Mouse (Mus musculus): ENCODE measurements around the gene Nat14. TPM values are rescaled to one million over a fixed set of nuclear protein-coding genes. Genes with fewer than 3 reads are reported as not detected.

Gene Nat14
- polyA plus RNA-seq, 1 experiment from 2014 or later, result 2.5 TPM

- Histone ChIP-seq H3K9ac (ENCODE audit: low read length) (peak overlapping the region; percentile 45), H3K36me3 (ENCODE audit: control insufficient read depth, insufficient read depth, low read length) (no peaks in the 10 kb centered on the region), H3K4me1 (replicated peaks; ENCODE audit: control insufficient read depth, insufficient read depth, low read length) (peaks cover 4% of the 10 kb centered on the region), H3K27me3 (ENCODE audit: control insufficient read depth, insufficient read depth, low read depth, low read length) (peaks cover 7% of the 10 kb centered on the region; the same call in 1 of the 2 replicates), H3K9me3 (ENCODE audit: control insufficient read depth, low read length) (no peaks in the 10 kb centered on the region), H3K4me2 (ENCODE audit: low read depth, low read length) (peak overlapping the region; percentile 51), H3K27ac (ENCODE audit: low read length) (no peak overlapping the region), H3K4me3 (ENCODE audit: low read length) (peak overlapping the region; percentile 29)
- peak; percentile 37; the same call in 1 of the 2 replicates for ATAC-seq (ENCODE audit: low read depth)
- 5% methylated on average over 19 of the region's 19 CpGs for WGBS
Observed at GRCm38 (mm10) chr7:4899649-4900522, 21.9 kb upstream of the Nat14 start.

DNA sequence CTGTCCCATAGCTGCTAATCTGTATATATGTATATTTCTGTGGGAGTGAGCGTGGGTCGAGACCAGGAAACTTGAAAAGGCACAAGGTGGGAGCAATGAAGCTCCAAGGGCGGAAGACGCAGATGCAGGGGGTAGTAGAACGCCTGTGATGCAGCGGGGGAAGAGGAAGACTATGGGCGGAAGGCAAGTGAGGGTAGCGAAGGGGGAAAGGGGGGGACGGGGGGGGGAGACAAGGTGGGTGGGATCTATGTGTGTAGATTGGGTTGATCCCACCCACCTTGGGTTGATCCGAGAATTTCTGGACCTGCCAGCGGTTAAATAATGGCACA lies 21.3 kb upstream of the Nat14 start:
- WGBS, result 17% methylated on average over 9 of the region's 11 CpGs
- no peak overlapping the region for H3K9ac ChIP-seq (ENCODE audit: low read length)
- H3K27ac ChIP-seq (ENCODE audit: low read length), result no peak overlapping the region

DNA sequence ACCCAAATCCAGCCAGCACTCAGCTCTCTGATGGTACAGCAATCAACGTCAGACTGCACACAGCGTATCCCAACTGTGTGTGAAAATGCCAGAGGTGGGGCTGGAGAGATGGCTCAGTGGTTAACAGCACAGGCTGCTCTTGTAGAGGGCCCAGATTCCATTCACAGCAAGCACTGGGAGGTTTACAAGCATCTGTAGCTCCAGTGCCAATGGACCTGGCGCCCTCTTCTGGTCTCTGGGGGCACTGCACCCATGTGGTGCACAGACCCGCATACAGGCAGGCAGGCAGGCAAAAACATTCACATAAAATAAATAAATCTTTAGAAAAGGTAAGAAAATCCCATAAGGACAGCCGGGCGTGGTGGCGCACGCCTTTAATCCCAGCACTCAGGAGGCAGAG lies 20.7 kb upstream of the Nat14 start:
- Histone ChIP-seq H3K9me3 (ENCODE audit: control insufficient read depth, low read length) (no peaks in the 10 kb centered on the region), H3K4me2 (ENCODE audit: low read depth, low read length) (no peak overlapping the region), H3K27me3 (ENCODE audit: control insufficient read depth, insufficient read depth, low read depth, low read length) (peaks cover 7% of the 10 kb centered on the region; the same call in 1 of the 2 replicates), H3K9ac (ENCODE audit: low read length) (no peak overlapping the region), H3K36me3 (ENCODE audit: control insufficient read depth, insufficient read depth, low read length) (no peaks in the 10 kb centered on the region), H3K4me1 (replicated peaks; ENCODE audit: control insufficient read depth, insufficient read depth, low read length) (peaks cover 4% of the 10 kb centered on the region), H3K27ac (ENCODE audit: low read length) (no peak overlapping the region), H3K4me3 (ENCODE audit: low read length) (no peak overlapping the region)
- 50% methylated on average over 8 of the region's 8 CpGs for WGBS
- no peak for ATAC-seq (ENCODE audit: low read depth)

More for the DNA sequence above, 21.3 kb upstream of the Nat14 start:
- H3K9me3 ChIP-seq (ENCODE audit: control insufficient read depth, low read length), result no peaks in the 10 kb centered on the region
- peaks cover 7% of the 10 kb centered on the region; the same call in 1 of the 2 replicates for H3K27me3 ChIP-seq (ENCODE audit: control insufficient read depth, insufficient read depth, low read depth, low read length)
- no peaks in the 10 kb centered on the region for H3K36me3 ChIP-seq (ENCODE audit: control insufficient read depth, insufficient read depth, low read length)
- peaks cover 4% of the 10 kb centered on the region for H3K4me1 ChIP-seq (replicated peaks; ENCODE audit: control insufficient read depth, insufficient read depth, low read length)
- peak overlapping the region; percentile 9; the same call in 1 of the 2 replicates for H3K4me3 ChIP-seq (ENCODE audit: low read length)
- H3K4me2 ChIP-seq (ENCODE audit: low read depth, low read length), result peak overlapping the region; percentile 51
- no peak for ATAC-seq (ENCODE audit: low read depth)

DNA sequence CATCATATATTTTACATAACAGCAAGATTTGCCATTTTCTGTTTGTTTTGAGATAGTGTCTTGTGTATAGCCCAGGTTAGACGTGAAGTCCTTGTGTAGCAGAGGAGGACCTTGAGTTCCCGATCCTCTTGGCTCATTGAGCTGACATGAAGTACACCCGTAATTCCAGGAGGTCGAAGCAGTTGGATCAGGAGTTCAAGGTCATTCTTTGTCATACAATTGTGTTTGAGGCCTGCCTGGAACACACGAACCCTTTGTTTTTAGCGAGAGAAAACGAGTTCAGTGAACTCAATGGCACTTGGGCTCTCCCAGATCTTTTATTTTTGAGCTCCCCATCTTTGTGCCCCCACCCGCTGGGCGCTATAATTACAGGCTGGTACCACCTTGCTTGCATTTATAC lies 19.4 kb upstream of the Nat14 start:
- no peak for ATAC-seq (ENCODE audit: low read depth)
- Histone ChIP-seq H3K27ac (ENCODE audit: low read length) (no peak overlapping the region), H3K9ac (ENCODE audit: low read length) (no peak overlapping the region), H3K36me3 (ENCODE audit: control insufficient read depth, insufficient read depth, low read length) (no peaks in the 10 kb centered on the region), H3K27me3 (ENCODE audit: control insufficient read depth, insufficient read depth, low read depth, low read length) (peaks cover 7% of the 10 kb centered on the region; the same call in 1 of the 2 replicates), H3K4me1 (replicated peaks; ENCODE audit: control insufficient read depth, insufficient read depth, low read length) (peaks cover 4% of the 10 kb centered on the region), H3K4me2 (ENCODE audit: low read depth, low read length) (no peak overlapping the region), H3K9me3 (ENCODE audit: control insufficient read depth, low read length) (no peaks in the 10 kb centered on the region), H3K4me3 (ENCODE audit: low read length) (no peak overlapping the region)
- 74% methylated on average over 9 of the region's 9 CpGs for WGBS

DNA sequence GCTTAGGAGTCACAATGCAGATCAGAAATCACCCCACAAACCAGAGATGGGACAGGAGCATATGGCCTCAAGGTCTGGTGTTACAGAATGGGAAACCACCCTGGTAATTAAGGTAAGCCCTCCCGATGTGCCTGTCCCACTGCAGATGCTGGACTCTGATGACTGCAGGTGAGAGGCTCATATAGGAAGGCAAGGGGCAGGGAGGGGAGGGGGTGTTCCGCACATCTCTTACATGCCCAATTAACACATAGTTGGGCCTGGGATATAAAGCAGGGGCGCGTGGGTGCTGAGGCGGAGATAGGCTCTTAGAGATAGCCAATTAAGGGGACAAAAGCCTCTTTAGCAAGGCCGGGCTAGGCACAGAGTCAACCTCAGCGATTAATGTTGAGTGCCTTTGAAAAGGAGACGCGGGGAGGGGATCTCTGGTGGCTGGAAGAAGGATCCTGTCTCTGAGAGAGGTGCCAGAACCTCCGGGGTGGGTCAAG lies 15.3 kb upstream of the Nat14 start, which contains the start of gene Gm36210:
TSS of gene Gm36210 (minus strand) at position 51 of the 485 bp plus-strand sequence.
- H3K4me2 ChIP-seq (ENCODE audit: low read depth, low read length), result no peak within 1 kb of the TSS
- no peak within 1 kb of the TSS for H3K9ac ChIP-seq (ENCODE audit: low read length)
- H3K9me3 ChIP-seq (ENCODE audit: control insufficient read depth, low read length), result no peaks in the 10 kb centered on the region
- H3K4me1 ChIP-seq (replicated peaks; ENCODE audit: control insufficient read depth, insufficient read depth, low read length), result no peaks in the 10 kb centered on the region; the same call in 1 of the 2 replicates
- H3K4me3 ChIP-seq (ENCODE audit: low read length), result no peak within 1 kb of the TSS
- no peaks in the 10 kb centered on the region for H3K27me3 ChIP-seq (ENCODE audit: control insufficient read depth, insufficient read depth, low read depth, low read length)
- no peaks in the 10 kb centered on the region for H3K36me3 ChIP-seq (ENCODE audit: control insufficient read depth, insufficient read depth, low read length)
- no peak within 1 kb of the TSS for H3K27ac ChIP-seq (ENCODE audit: low read length)
- ATAC-seq (ENCODE audit: low read depth), result no peak
- 62% methylated on average over 10 of the region's 10 CpGs for WGBS

DNA sequence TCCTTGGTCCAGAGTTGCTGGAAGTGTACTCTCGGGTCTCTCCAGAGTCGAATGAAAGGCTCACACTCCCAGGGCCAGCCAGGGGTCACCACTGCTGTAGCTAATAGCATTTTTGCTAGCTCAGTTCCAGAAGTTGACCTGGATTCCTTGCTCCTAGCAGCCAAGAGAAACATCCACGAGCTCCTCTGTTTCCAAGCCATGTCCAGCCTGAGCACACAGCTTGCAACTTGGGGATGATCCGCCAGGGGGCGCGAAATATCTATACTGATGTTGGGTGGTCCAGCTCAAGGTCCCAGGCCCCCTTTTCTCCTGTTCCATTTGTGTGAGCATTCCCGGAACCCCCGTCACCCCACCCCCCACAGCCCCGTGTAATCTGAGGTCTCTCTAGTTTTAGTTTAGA lies 10.3 kb upstream of the Nat14 start:
- no peak overlapping the region for H3K27ac ChIP-seq (ENCODE audit: low read length)
- no peak overlapping the region for H3K4me3 ChIP-seq (ENCODE audit: low read length)
- H3K4me2 ChIP-seq (ENCODE audit: low read depth, low read length), result no peak overlapping the region
- peaks cover 9% of the 10 kb centered on the region for H3K4me1 ChIP-seq (replicated peaks; ENCODE audit: control insufficient read depth, insufficient read depth, low read length)
- H3K27me3 ChIP-seq (ENCODE audit: control insufficient read depth, insufficient read depth, low read depth, low read length), result no peaks in the 10 kb centered on the region
- H3K9me3 ChIP-seq (ENCODE audit: control insufficient read depth, low read length), result no peaks in the 10 kb centered on the region
- no peaks in the 10 kb centered on the region for H3K36me3 ChIP-seq (ENCODE audit: control insufficient read depth, insufficient read depth, low read length)
- WGBS, result 20% methylated on average over 9 of the region's 9 CpGs
- no peak overlapping the region for H3K9ac ChIP-seq (ENCODE audit: low read length)
- ATAC-seq (ENCODE audit: low read depth), result no peak

GRCm38 (mm10) chr7:4912248-4912647 lies 9.6 kb upstream of the Nat14 start:
- Histone ChIP-seq H3K4me1 (replicated peaks; ENCODE audit: control insufficient read depth, insufficient read depth, low read length) (peaks cover 13% of the 10 kb centered on the region), H3K27ac (ENCODE audit: low read length) (no peak overlapping the region), H3K9me3 (ENCODE audit: control insufficient read depth, low read length) (no peaks in the 10 kb centered on the region), H3K9ac (ENCODE audit: low read length) (no peak overlapping the region), H3K4me2 (ENCODE audit: low read depth, low read length) (no peak overlapping the region), H3K27me3 (ENCODE audit: control insufficient read depth, insufficient read depth, low read depth, low read length) (no peaks in the 10 kb centered on the region), H3K4me3 (ENCODE audit: low read length) (no peak overlapping the region), H3K36me3 (ENCODE audit: control insufficient read depth, insufficient read depth, low read length) (no peaks in the 10 kb centered on the region)
- WGBS, result 62% methylated on average over 5 of the region's 5 CpGs
- no peak for ATAC-seq (ENCODE audit: low read depth)

DNA sequence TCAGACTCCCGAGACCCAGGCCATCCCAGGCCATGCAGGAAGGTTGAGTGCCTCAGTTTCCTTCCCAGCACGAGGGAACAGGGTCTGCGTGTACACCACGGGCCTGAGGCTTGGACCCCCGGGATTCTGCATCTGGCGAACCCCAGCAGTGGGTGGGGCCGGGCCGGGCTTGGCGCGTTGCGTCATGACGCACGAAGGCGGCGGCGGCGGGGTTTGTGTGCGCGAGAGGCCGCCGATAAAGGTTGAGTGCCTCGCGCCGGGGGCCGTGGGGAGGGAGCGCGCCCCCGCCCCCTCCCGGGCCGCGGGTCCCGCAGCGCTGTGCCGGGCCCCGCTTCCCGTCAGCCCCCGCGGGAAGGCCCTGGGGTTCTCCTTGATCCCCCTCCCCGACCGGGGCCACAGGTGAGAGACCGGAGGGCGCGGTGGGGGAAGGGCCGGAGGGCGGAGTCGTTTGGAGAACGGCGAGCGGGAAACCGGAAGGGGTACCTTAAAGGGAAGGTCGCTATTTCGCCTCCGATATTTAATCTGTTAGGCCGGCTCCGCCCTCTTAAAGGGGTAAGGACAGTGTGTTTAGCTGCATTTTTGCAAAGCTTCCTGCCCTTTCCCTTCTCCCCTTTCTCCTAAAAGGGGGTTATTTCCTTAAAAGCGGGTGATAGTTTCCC lies 6.7 kb upstream of the Nat14 start, which contains the start of gene Zfp628:
TSS of gene Zfp628 (plus strand) at position 211 of the 659 bp plus-strand sequence.
- no peaks in the 10 kb centered on the region for H3K27me3 ChIP-seq (ENCODE audit: control insufficient read depth, insufficient read depth, low read depth, low read length)
- peaks cover 12% of the 10 kb centered on the region for H3K36me3 ChIP-seq (ENCODE audit: control insufficient read depth, insufficient read depth, low read length)
- WGBS, result under 1% methylated on average over 31 of the region's 56 CpGs
- H3K9me3 ChIP-seq (ENCODE audit: control insufficient read depth, low read length), result no peaks in the 10 kb centered on the region
- H3K27ac ChIP-seq (ENCODE audit: low read length), result peak within 1 kb of the TSS; percentile 97
- H3K4me3 ChIP-seq (ENCODE audit: low read length), result peak within 1 kb of the TSS; percentile 77
- H3K4me2 ChIP-seq (ENCODE audit: low read depth, low read length), result peak within 1 kb of the TSS; percentile 91
- H3K9ac ChIP-seq (ENCODE audit: low read length), result peak within 1 kb of the TSS; percentile 96
- peak; percentile 93 for ATAC-seq (ENCODE audit: low read depth)
- H3K4me1 ChIP-seq (replicated peaks; ENCODE audit: control insufficient read depth, insufficient read depth, low read length), result peaks cover 13% of the 10 kb centered on the region

All from lung, embryonic 16.5 days (tissue).